Mouse (Mus musculus) spleen, postnatal 10 days (tissue): Measurements from ENCODE around the gene Tgfbi.

Experiments used
- DNase-seq, 2 experiments: peaks; one replicate each; pipeline ENCODE4 v3.0.0; 2021 to 2022; ENCODE audit warnings: low spot score in 2 of 2

The Tgfbi gene

DNA sequence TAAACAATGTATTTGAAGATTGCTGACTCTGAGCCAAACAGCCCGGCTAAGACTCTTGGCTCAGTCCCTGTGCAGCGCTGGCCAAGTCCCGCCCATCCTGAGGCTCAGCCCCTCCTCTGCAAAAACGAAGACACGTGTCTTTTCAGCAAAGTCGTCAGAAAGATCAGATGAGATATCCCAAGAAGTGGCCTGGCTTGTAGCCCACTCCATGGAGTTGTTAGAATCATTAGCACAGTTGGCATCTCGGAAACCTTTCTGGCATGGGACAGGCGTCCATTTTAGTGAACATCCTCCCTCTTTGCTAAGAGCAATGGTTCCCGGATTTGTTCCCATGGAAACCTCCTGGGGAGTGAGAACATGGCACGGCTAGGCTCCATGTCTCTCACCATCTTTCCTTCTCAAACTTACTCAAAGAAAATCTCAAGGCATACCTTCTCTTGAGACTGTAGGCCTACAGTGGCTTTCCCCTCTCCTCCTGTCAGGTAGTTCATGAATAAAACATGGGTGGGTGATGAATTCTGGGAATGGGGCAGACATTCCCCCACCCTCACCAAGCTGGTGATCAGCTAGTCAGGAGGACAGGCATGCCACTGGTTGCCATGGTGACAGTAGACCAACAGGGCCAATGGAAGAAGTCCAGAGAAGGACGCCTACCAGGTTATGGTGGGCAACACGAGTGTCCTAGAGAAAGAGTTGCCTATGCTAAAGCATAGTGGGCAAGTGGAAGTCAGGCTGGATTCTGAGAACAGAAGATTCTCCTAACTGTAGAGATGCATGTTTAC is 11.3 kb upstream of the Tgfbi start:
- DNase-seq = no peak

DNA sequence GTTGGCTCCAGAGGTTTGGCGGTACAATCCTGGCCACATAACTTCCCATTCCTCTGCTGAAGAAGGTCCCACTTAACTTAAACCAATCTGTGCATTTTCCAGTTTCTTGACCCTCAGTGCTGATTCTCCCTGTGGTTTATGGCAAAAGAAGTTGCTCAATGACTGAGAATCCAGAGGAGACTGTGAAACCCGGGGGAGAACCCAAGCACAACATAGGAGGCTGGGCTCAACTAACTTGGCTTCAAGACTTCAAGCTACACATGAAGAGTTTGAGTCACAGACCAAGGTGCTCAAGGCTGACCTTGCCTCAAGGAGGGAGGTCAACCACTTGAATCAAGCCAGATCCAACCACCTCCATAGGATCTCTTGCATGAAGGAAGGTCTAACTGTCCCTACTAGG is 9.8 kb upstream of the Tgfbi start:
- no peak for DNase-seq

DNA sequence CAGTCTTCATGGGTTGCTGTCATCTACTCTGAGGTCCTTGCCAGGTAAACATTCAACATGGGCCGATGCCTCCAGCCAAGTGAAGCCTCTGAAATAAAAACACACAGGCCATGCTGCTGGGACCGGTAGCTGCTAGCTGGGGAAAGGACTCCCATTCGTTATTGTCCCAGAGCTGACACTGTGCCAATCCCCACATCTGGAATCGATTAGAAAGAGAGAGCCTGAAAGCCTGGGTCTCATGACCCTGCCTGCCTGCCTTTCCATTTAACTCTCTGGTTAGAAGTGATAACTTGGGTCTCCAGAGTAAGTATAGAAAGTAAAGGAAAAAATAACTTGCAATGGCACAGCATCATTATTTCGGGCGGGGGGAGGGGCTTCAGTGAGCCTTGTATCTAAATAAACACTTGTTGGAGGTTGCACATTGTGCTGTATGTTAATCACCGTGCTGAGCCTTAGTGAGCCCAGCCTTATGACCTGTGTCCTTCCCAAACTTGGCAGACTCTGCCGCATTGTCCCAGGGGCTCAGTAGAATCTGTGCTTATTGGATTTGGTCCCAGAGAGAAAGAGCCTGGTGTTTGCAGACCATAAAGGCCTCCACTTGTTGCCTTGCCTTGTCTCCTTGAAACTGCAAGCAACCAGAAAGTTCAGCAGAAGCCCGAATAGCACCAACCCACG is 9.0 kb upstream of the Tgfbi start:
- DNase-seq = no peak

DNA sequence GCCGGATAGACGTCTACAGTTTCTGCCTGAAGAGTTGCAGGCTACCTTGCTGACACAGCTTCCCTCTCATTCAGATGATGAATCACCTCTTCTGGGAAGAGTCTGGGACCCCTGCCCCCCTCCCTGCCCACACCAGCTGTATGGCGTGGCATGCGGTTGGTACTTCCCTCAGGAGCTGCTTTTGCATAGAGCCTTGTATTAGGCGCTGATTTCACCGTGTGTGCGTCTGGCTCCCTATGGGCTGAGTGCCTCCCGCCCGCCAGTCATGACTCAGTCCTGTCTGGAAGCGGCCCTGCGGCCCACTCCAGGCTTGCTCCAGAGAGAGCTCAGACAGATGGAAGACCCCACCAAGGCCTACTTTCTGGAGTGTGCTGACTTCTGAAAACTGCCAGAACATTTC is 8.1 kb upstream of the Tgfbi start:
- no peak for DNase-seq

DNA sequence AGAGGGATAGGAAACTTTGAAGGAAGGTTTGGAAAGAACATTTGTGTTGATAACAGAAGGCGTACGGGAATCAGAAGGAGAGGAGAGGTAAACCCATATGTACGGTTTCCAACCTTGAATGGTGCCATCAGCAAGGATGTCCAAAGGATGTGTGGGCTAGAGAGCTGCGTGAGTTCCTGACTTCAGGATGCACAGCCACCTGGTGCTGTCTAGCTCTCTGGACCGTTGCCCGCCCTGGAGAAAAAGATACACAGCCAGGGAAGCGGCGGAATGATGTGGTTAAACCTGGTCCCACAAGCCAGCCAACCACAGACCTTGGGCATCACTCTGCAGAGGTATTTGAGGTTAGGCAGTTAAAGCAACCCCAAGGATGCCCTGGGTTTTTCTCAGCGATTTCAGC is 3.8 kb upstream of the Tgfbi start:
- DNase-seq = no peak

DNA sequence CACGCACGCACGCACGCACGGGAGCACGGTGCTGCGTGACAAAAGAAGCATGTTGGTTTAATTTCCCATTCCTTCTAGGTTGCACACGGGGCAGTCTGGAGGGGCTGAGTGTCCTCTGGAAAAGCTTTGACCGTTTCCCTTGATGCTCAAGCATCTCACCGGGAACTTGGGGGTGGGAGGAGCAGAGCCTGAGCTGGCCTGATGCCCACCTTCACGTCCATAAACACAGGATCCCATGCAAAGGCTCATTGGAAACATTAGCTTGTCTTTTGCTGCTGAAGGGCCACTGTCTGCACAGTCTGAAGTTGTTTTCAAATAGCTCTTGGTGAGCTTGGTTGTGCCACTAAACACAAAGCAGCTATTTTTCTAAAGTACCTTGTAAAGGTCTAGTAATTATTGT is 2.6 kb upstream of the Tgfbi start:
- DNase-seq = no peak

DNA sequence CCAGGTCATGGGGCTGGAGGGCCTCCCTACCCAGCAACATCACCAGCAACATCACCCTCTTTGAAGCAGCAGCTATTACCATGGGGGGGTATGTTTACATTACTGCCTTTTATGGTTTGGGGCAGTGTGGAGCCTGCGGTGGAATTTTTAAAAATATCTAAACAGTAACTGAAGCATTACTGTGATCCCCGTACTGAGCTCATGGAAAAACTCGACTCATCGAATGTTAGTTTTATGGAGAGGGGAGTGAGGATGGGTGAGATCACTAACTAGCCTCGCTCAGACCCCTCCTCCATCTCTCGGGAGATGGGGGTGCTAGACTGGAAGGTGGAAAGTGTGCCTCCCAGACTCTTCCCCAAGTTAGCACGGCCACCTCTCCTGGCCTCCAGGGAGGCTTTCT is 2.1 kb upstream of the Tgfbi start:
- no peak for DNase-seq

DNA sequence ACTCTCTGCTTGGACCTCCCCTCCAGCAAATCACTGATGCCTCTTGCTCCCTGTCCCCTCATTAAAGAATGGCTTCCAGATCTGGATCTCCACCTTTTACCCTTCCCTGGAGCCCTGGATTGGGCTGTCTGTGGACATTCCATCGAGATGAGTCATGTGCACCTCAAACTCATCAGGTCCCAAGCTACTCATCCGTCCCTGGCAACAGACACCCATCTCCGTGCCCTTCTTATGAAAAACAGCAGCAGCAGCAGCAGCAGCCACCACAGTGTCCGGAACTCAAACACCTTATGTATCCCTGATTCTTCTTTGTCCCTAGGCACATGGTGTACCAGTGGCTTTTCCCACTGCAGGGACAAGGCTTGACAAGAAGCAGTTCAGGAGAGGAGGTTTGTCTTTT is 1.5 kb upstream of the Tgfbi start:
- DNase-seq = no peak

DNA sequence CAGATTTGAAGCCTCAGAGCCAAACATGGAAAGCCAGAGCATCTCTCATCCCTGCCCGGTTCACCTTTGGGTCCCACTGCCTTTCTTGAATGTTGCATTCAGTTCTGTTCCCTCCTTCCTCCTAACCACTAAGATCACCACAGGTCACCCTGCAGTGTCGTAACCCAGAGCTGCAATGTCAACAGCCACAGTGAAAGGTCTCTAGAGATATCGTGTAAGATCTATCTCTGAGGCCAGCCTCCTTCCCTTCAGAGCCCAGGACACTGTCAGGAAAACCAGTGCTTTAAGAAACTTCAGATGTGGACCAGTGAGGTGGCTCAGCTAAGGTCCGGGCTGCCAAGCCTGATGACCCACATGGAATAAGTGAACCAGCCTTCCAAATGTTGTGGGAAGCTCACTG is 1.8 kb downstream of the Tgfbi start:
- no peak for DNase-seq

DNA sequence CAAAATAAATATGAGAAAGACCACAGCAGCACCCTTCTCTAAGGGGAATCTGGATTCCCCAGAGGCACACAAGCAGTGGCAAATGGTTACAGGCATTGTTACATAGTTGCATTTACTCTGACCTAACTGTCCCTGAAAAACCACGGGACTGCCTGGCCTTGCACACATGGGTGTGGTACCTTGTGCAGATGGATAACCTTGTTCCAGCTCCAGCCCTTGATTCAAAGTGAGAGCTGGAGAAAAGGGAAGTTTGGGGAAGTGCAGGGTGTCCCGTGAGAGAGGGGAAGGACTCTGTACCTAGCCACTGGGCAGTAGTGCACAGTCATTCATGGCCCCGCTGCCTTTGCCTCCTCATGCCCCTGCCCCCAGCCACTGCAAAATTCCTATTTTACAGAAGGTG is 2.4 kb downstream of the Tgfbi start:
- no peak for DNase-seq

DNA sequence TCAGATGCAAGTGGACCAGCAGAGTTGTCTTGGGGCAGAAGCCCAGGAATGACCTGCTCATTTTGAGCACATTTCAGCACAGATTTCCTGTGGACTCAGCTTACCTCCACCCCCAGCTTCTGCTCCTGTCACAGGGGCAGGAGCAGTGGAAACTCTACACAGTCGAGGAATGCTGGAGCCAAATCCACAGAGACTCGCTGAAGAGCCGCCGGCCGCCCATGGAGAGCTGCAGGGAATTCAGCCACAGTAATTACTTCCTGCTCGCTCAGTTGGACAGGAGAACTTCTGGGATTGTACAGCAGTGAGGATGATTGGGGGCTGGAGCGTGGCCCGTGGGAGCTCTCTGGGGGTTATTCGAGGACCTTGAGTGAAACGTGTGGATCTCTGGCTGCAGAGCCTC is 3.0 kb downstream of the Tgfbi start:
- DNase-seq = no peak

DNA sequence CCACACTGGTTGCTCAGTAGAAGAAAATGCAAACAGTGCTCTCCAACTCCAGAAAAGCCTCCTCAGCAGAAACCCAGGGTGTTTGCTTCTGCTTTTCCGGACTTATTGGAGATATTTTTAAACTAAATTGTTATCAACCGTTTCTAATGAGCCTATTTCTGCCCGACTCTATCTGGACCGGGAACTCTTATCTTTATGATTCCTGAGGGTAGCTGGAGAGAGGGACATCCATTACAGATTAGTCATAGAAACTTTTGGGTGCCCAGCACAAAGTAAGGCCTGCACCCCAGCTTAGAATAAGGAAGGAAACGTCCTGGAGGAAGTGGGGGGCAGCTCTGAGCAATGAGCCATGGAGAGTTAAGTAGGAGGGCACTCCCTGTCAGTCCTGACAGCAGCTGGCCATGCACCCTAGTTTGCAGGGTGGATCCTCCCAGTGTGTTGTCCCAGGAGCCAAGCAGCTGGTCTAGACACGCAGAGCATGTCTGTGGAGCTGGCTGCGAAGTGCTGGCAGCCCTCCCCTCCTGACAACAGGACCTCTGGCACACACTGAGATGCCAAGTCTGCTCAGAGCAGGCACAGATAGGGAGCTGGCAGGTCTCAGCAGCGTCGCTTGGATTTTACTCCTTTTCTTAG is 4.2 kb downstream of the Tgfbi start:
- DNase-seq = peak in 1 of 2 experiments; percentile 25

DNA sequence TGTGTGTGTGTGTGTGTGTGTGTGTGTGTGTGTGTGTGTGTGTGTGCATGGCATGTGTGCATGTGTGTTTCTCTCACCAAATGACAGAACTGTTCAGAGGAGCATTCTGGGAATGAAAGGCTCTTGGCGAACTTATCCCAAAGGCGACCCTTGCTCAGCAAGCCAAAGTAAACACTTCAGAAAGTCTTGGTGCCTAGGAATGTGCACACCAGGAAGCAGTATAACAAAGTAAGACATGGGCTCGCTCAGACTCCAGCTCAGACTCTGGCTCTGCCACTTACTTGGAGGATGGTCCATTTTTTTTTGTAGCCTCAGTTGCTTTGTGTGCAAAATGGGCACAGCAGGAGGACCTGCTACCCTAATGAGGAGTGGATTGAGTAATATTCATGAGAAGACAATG is 5.4 kb downstream of the Tgfbi start:
- DNase-seq = no peak

DNA sequence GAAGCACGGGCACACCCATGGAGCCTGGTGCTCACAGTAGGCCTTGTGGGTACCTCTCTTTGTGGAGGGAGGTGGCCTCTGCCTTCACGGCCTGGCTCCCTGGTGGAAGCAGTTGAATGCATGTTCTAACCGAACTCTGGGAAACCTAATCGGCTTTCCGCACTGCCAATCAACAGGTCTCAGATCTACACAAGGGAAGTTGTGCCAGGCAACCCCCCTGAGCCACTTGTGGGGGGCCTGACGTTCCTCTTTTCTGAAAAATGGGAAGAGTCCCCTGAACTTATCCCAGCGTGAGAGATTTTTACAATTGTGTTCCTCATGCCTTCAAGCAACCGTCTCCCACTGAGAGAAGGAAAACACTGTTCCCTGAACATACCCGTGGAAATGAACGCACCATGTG is 5.9 kb downstream of the Tgfbi start:
- no peak for DNase-seq

DNA sequence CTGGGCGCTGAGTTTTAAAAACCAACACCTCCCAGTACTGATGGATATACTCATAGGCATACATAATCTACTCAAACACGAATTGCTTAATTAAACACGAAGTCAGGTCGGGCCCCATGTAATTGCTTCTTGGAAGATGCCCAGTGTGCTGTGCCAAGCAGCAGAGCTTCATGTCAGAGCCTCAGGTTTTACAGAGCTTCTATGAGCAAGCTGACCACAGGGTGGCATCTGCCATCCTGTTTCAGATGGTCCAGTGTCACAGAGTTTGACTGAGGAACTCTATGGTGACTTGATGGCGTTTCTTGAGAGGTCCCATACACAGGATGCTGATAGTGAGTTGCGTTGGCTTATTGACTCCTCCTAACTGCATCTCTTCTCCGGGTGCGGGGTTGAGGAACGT is 6.5 kb downstream of the Tgfbi start:
- DNase-seq = no peak

DNA sequence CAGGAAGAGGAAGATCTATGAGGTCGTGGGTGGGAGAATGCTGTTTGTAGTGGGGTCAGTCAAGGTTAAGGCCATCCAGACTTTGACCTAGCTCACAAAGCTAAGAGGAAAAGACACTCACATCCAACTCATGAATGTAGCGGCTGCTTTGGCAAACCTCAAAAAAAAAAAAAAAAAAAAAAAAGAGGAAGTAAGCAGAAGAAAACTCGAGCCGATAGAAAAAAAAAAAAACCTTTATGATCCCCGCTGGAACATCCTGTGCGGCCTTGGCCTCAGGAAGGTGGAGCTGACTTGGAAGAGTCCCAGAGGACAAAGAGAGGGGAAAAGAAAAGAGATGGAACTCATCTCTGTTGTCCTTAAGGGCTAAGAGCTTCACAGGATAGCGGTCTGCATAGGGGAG is 7.1 kb downstream of the Tgfbi start:
- DNase-seq = no peak

DNA sequence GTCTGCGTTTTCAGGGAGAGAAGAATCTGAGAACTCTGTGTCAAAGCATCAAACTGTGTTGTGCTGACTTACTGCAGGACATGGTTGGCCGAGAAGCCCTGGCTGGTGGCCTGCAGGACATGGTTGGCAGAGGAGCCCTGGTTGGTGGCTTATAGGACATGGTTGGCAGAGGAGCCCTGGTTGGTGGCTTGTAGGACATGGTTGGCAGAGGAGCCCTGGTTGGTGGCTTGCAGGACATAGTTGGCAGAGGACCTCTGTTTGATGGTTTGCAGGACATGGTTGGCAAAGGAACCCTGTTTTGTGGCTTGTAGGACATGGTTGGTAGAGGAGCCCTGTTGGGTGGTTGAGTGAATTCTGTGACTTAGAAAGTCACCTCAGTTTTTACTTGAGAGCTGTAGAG is 7.9 kb downstream of the Tgfbi start:
- no peak for DNase-seq

DNA sequence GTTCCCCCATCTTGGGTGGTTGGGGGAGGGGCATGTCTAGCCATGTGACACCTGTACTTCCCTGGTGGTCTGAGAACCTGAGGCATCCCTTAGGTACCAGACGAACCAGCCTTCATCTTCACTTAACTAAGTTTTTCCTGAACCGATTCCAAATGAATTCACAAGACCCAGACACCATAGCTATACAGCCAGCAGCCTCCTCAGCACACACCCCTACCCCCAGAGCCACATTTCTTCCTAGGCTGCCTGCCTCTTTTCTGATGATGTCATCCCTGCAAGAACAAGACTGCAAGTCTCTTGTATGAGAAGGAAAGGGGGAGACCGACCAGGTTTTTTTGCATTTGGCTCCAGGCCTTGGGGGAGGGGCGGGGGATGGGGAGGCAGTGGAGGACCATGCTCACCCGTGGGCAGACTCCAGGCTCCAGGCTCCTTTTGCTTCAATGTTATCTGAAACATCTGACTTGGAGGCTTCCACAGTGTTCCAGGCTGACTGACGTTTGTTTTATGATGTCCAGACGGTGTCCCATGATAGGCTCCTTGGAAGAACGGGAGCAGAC is 13.0 kb downstream of the Tgfbi start:
- no peak for DNase-seq

DNA sequence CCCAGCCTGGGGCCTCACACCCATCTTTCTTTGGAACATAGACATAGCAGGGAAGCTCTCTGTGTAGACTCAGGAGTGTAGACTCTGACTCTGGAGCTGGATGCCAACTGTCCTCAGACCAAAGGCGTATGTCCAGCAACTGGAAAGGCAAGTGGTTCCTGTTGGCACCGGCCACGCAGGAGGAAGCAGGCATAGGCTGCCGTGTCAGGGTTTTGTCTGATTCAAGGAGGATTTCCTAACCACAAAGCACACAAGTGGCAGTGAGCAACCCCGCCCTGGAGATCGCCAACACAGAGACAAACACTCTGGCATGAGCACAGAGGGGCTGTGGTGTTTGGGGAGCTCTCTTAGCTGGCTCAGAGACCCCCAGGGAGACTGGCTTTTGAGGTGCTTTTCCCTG is 17.2 kb downstream of the Tgfbi start:
- DNase-seq = no peak

DNA sequence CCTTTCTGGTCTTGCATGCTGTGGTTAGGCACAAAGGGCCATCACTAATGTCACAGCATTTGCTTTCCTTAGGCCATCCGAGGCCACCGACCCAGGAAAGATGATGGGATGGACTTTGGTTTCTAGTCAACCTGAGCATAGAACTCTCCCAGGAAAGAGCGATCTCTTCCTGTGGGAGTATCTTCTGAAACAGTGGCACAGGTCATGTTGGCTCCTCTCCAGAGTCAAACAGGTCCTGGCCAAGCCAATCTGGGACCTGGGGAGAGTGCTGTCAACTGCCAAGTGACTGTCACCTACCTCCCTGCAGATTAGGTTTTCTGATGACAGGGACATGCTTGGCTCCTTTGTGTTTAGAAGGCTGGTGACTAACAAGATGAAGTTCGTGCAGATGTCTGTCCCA is 20.8 kb downstream of the Tgfbi start:
- DNase-seq = no peak

DNA sequence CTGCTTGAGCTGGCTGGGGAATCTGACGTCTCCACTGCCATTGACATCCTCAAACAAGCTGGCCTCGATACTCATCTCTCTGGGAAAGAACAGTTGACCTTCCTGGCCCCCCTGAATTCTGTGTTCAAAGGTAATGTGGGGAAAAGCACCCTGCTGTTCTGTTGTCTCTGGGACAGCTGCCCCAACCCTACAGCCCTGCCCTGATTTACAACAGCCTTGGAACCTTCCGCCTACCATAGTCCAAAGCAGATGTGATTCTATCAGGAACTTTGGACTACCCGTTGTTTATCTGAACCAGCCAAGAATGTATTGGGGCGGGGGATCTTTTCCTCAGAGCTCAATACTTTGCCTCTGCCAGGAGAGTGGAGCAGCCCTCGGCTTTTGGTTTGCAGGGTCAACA is 21.2 kb downstream of the Tgfbi start:
- no peak for DNase-seq

DNA sequence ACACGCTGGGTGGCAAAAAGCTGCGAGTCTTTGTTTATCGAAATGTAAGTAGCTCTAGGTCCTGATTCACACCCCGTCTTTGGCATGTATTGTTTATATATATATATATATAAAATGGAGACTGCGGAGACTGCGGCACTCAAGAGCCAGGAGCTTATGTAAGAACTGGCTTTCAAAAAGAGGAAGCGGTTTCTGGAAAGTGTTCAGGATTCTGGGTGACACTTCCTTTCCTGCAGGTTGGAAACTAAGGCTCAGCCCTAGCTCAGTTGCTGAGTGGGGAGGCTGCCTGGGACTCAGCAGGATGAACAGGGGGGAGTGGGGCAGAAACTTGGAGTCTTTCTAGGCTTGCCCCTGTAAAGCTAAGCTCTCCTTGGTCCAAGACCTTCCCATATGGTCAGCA is 22.0 kb downstream of the Tgfbi start:
- no peak for DNase-seq

DNA sequence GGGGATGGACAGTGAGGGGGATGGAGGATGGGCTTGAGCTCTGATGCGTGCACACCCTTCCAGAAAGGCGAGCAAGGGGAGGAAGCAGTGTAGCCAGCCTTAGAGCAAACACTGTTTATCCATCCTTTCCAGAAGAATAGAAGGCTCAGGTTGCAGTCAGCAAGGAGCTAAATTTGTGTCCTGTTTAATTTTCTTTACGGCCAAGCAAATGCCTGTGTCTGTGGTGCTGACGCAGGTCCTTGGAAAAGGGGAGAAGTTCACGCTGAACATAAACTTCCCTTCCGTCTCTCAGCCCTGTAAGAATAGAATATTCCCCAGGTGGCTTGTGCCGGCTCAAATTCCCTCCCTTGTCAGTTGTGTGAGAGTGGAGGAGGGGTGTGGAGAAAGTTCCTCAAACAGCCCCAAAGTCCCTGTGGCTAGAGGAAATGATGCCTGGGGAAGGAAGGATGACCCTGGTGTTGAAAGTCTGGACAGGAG is 24.9 kb downstream of the Tgfbi start:
- no peak for DNase-seq
